Mouse (Mus musculus) kidney, embryonic 16.5 days (tissue): ENCODE results near the gene Rab5if. TPM values are rescaled to one million over a fixed set of nuclear protein-coding genes. Genes with fewer than 3 reads are reported as not detected.
A peak's percentile ranks its signal among the peaks of the same experiment; 100 is the strongest.
"Not testable (repeated sequence)": the region's sequence is repeated elsewhere in the genome, so short reads cannot be mapped to it uniquely, and the experiment has no call there.

ENCODE experiments used
- ATAC-seq: fragments of 200-750 bp; cut with Nextera tagmentation; 2 replicates; pipeline ENCODE4 v1.8.0; 2017; ENCODE audit warnings: moderate TSS enrichment; ENCODE audit not compliant: low FRiP score, low TSS enrichment
- H3K27ac ChIP-seq: fragments of 300-500 bp; sonication (generic); 2 replicates; pipeline ENCODE4 v1.5.1; 2014; ENCODE audit warnings: low read length
- H3K27me3 ChIP-seq: fragments of 300-500 bp; sonication (generic); 2 replicates; pipeline ENCODE4 v1.6.1; 2014; ENCODE audit warnings: low read length, control low read depth, mixed read lengths; ENCODE audit not compliant: insufficient read depth
- H3K36me3 ChIP-seq: fragments of 300-500 bp; sonication (generic); 2 replicates; pipeline ENCODE4 v1.6.1; 2014; ENCODE audit warnings: low read length, control low read depth, mixed read lengths; ENCODE audit not compliant: insufficient read depth
- H3K4me1 ChIP-seq: fragments of 300-500 bp; sonication (generic); 2 replicates; pipeline ENCODE4 v1.6.1; 2014; ENCODE audit warnings: low read length, control low read depth, mixed read lengths; ENCODE audit not compliant: insufficient read depth
- H3K4me2 ChIP-seq: fragments of 300-500 bp; sonication (generic); replicated peaks from 2 replicates; pipeline ENCODE4 v1.6.1; 2014; ENCODE audit warnings: low read depth, low read length
- H3K4me3 ChIP-seq: fragments of 300-500 bp; sonication (generic); 2 replicates; pipeline ENCODE4 v1.5.1; 2014; ENCODE audit warnings: mild to moderate bottlenecking, low read length
- H3K9ac ChIP-seq: fragments of 300-500 bp; sonication (generic); replicated peaks from 2 replicates; pipeline ENCODE4 v1.6.1; 2014; ENCODE audit warnings: low read length
- H3K9me3 ChIP-seq: fragments of 300-500 bp; sonication (generic); 2 replicates; pipeline ENCODE4 v1.6.1; 2016; ENCODE audit warnings: low read length, control low read depth
- WGBS: fragments of 180-500 bp; shearing (Covaris S2); extraction: QIAGEN DNeasy Blood & Tissue Kit; methylation state at CpG from one replicate; pipeline ENCODE4 v1.1.7; 2014; 5-methylcytosine and 5-hydroxymethylcytosine counted together
- polyA plus RNA-seq: library from polyadenylated mRNA; unstranded; fragments of >200 nt; fragmentation: Nextera tagmentation; extraction: Ambion mirVana; gene quantifications from 2 replicates; pipeline ENCODE4 v1.2.1, GENCODE M21; 2015

Rab5if gene
- polyA plus RNA-seq, 1 experiment from 2014 or later: 168 TPM

DNA sequence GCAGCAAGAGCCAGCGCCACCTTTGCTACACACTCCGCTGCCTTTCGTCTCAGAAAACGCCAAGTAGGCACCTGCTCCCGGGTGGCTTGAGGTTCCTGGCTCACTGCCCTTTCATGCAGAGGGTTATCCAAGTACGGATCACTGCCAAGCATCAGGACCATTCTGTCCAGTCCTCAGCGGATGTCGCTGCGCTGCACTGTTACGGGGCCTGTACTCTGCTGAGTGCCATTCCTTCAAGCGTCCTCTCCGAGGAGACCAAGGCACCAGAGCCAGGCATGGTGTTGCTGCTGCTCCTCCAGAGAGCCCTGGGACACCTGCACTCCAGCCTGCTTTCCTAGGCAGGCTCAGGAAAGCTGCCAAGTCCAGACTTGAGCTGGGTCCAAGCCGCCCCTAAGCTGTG, 9.3 kb upstream of the Rab5if start:
- WGBS: 81% methylated on average over 8 of the region's 13 CpGs
- not testable (repeated sequence) for H3K9ac ChIP-seq, H3K4me2 ChIP-seq, H3K4me3 ChIP-seq, H3K27me3 ChIP-seq, H3K27ac ChIP-seq, ATAC-seq, H3K9me3 ChIP-seq, H3K4me1 ChIP-seq
- H3K36me3 ChIP-seq: peaks cover 39% of the 10 kb centered on the region

DNA sequence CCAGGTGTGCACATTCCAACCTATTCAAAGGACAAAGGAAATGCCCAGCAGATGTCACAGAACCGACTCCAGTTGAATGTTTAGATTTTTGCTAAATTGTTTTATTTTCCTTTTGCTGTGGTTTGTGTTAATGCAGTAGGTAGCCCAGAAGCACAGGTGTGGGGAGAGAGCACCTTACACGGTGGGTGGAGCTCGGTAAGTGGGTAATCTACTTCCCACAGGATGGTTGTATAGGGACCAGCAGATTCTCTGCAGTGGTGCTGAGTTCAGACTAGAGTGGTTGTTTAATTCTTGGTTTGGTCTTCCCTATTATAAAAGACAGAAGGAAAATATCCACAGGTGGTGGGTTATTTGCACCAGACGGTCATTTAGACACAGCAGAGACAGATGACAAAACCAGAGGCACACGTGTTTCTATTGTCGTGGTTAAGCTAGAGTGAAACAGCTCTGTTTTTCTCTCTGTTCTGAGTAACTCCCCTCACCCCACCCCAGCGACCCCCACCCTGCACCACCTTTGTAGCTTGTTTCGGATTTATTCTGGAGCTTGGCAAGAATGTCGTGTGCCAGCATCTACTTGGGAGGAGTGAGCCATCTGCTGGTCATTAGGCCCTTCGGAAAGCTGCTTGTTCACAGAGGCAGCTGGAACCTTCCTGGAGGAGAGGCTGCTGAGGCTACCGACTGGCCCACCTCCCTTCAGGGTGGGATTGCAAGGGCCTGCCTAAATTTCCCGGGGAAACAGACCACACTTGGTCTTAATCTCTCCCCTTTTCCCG, 8.7 kb upstream of the Rab5if start:
- 52% methylated on average over 13 of the region's 13 CpGs for WGBS
- not testable (repeated sequence) for H3K4me3 ChIP-seq, H3K4me1 ChIP-seq, H3K9me3 ChIP-seq, H3K27me3 ChIP-seq, H3K4me2 ChIP-seq, H3K9ac ChIP-seq, H3K27ac ChIP-seq
- ATAC-seq: 0 out of 2 replicates have a peak, but pooled peaks have one; percentile 37
- peaks cover 44% of the 10 kb centered on the region for H3K36me3 ChIP-seq

DNA sequence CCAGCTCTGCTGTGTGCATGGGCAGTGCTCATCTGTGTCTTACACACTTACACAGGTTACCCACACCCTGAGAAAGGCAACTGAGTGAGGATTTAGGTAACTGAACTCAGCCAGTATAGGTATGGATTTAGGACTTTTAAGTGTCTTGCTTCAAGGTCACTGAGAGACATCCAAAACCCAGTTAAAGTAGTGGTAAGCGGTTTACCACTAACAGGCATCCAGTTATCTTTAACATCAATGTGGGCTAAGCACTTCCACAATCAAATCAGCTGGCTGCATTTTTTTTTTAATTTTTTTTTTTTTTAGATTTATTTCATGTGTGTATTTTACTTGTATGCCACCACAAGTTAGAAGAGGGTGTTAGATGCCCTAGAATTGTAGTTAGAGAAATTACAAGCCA, 6.6 kb upstream of the Rab5if start:
- Histone ChIP-seq H3K4me2 (no peak overlapping the region), H3K36me3 (peaks cover 25% of the 10 kb centered on the region), H3K27me3 (no peaks in the 10 kb centered on the region), H3K9ac (no peak overlapping the region), H3K4me1 (no peaks in the 10 kb centered on the region), H3K4me3 (no peak overlapping the region), H3K9me3 (no peaks in the 10 kb centered on the region), H3K27ac (no peak overlapping the region)
- WGBS: 90% methylated on average over 1 of the region's 1 CpGs
- ATAC-seq: no peak

DNA sequence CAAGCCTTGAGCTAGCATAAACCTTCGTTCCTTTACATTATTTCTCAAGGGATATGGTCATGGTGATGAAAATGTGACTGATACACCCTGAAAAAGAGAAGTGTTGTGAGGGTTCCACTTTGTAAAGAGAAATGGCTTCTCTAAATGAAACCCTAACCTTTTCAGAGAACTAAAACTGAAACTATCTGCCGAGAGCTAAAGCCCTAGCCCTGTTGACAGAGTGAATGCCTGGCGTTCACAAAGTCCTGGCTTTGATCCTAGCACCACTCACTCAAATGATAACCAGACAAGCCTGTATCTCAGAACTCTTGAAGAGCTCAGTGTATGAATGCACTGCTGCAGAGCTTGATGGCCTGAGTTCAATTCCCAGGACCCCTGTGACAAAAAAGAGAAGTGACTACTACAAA, 5.5 kb upstream of the Rab5if start:
- ATAC-seq: no peak
- Histone ChIP-seq H3K4me1 (peaks cover 7% of the 10 kb centered on the region), H3K9ac (no peak overlapping the region), H3K4me3 (no peak overlapping the region), H3K27ac (no peak overlapping the region), H3K36me3 (peaks cover 17% of the 10 kb centered on the region), H3K9me3 (no peaks in the 10 kb centered on the region), H3K27me3 (no peaks in the 10 kb centered on the region), H3K4me2 (no peak overlapping the region)
- WGBS: 73% methylated on average over 3 of the region's 3 CpGs

DNA sequence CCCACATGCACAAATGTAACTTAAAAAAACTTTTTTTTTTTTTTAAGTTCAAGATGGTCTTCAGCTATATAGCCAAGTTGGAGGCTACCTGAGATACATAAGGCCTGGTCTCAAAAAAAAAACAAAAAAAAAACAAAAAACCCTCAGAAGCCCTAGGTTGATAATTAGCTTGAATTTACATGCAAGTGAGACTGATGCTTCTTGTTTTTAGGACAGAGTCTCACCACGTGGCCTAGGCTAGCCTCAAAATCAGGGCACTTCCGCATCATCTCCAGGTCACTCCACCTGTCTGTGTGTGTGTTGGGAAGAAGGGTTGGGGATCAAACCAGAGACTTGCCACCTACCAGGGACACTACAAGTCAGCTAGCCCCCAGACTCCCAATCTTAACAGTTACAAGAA, 5.1 kb upstream of the Rab5if start, which contains the start of gene 4930518I15Rik:
4930518I15Rik (minus strand) TSS at position 112 of the 400 bp plus-strand sequence.
- no peak within 1 kb of the TSS for H3K9ac ChIP-seq
- no peak within 1 kb of the TSS for H3K4me2 ChIP-seq
- no peaks in the 10 kb centered on the region for H3K27me3 ChIP-seq
- 91% methylated on average over 2 of the region's 2 CpGs for WGBS
- no peaks in the 10 kb centered on the region for H3K9me3 ChIP-seq
- peak within 1 kb of the TSS; percentile 65; the same call in 1 of the 2 replicates for H3K27ac ChIP-seq
- peaks cover 7% of the 10 kb centered on the region for H3K4me1 ChIP-seq
- H3K4me3 ChIP-seq: no peak within 1 kb of the TSS
- peaks cover 17% of the 10 kb centered on the region for H3K36me3 ChIP-seq
- ATAC-seq: no peak

DNA sequence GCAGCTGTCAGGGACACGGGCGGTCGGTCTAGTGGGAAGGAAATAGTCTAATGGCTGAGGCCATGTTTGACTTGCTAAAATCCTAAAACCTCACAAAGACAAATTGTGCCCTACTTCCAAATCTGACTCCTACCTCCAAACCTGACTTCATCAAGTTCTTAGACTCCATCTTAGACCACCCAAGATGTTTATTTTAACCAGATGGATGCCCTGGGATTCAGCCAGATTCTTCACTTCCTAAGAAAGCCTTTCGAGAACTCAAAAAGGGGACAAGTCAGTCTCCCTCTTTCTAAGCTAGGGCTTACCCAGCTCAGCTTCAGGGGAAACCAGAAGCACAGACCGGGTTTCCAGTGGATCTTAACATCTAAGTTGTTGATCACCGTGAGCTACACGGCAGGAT, 4.3 kb upstream of the Rab5if start:
- no peak for ATAC-seq
- WGBS: 71% methylated on average over 7 of the region's 7 CpGs
- Histone ChIP-seq H3K36me3 (peaks cover 17% of the 10 kb centered on the region), H3K4me3 (no peak overlapping the region), H3K27me3 (no peaks in the 10 kb centered on the region), H3K4me2 (no peak overlapping the region), H3K4me1 (peaks cover 7% of the 10 kb centered on the region), H3K9ac (no peak overlapping the region), H3K27ac (peak overlapping the region; percentile 65; the same call in 1 of the 2 replicates), H3K9me3 (no peaks in the 10 kb centered on the region)

DNA sequence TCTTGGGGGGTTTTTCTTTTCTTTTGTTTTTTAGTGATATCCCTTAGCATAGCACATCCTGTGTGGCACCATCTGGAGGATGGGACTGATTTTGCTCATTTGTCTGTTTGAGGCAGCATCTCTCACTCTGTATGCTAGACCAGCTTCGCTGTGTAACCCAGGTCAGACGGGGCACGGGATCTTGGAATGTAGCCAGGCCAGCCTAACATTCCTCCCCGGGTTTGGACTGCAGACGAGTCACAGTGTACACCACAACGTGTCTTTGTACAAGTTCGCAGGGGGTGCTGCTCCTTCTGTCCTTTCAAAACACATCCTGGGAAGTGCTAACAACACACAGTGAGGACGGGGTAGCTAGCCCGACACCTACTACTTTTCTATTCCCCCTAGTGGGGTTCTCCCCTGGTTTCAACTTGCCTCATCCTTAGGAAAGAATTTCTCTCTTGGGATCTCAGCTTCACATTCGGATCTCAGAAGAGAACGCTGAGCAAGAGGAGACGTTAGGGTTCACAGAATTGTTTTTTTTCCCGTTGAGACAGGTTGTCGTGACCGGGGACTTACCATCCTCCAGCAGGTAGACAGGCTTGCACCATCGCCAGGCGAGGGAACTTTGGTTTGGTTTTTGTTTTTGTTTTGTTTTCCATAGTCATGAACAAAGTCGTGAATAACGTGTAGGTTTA, 749 bp upstream of the Rab5if start:
- ATAC-seq: peak; percentile 25; the same call in 1 of the 2 replicates
- peak overlapping the region; percentile 77 for H3K4me2 ChIP-seq
- peak overlapping the region; percentile 96 for H3K27ac ChIP-seq
- WGBS: 0% methylated on average over 19 of the region's 19 CpGs
- no peaks in the 10 kb centered on the region for H3K27me3 ChIP-seq
- H3K4me1 ChIP-seq: peaks cover 17% of the 10 kb centered on the region
- peak overlapping the region; percentile 73 for H3K9ac ChIP-seq
- peak overlapping the region; percentile 84 for H3K4me3 ChIP-seq
- H3K36me3 ChIP-seq: peaks cover 22% of the 10 kb centered on the region
- H3K9me3 ChIP-seq: no peaks in the 10 kb centered on the region

DNA sequence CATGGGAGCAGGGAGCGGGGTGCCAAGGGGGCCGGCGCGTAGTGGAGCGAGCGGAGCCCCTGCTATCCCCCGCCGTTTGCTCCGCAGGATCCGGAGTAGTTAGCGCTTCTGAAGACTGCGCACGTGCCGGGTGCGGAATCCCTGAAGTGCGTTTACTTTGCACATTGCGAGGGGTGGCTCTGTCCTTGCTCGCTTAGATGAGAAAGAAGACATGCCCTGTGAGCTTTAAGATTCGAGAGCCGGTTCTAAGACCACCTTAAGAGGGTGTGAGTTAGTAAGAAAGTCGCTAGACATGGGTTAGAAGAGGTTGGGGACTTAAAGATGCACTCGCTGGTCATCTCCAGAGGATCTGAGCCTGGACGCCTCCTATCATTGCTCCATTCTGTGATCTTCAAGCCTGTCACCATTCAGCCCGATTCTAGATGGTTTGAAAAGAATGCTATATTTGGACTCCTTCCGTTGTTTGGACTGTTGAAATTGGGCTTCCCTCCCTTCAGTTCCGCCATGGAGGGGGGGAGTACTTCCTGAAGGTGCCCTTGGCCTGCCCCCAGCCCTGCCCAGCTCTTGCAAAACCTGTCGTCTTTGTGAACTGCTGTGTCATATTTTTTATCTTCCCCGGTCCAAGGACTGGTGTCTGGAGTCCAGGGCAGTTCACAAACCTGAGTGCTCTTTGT, 696 bp downstream of the Rab5if start:
- H3K9ac ChIP-seq: peak overlapping the region; percentile 92
- no peaks in the 10 kb centered on the region for H3K27me3 ChIP-seq
- H3K4me2 ChIP-seq: peak overlapping the region; percentile 91
- H3K9me3 ChIP-seq: no peaks in the 10 kb centered on the region
- peak overlapping the region; percentile 86 for H3K27ac ChIP-seq
- H3K4me1 ChIP-seq: peaks cover 17% of the 10 kb centered on the region
- no peak for ATAC-seq
- peaks cover 27% of the 10 kb centered on the region for H3K36me3 ChIP-seq
- peak overlapping the region; percentile 84 for H3K4me3 ChIP-seq
- WGBS: under 1% methylated on average over 28 of the region's 28 CpGs

DNA sequence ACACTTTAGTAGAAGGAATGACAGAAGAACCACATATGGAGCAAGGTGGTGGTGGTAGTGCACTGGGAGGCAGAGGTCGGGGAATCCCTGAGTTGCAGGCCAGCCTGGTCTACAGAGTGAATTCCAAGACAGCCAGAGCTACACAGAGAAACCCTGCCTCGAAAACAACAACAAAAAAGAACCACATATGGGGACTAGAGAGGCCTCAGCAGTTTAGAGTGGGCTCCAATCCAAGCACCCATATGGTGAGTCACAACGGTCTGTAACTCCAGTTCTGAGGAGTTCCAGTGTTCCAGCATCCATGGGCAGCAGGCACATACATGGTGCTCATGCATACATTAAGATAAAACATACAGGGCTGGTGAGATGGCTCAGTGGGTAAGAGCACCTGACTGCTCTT, 1.6 kb downstream of the Rab5if start:
- H3K4me1 ChIP-seq: peaks cover 17% of the 10 kb centered on the region
- no peaks in the 10 kb centered on the region for H3K9me3 ChIP-seq
- ATAC-seq: no peak
- peaks cover 22% of the 10 kb centered on the region for H3K36me3 ChIP-seq
- H3K9ac ChIP-seq: peak overlapping the region; percentile 92; the same call in 1 of the 2 replicates
- peak overlapping the region; percentile 84 for H3K4me3 ChIP-seq
- H3K27me3 ChIP-seq: no peaks in the 10 kb centered on the region
- 78% methylated on average over 3 of the region's 3 CpGs for WGBS
- H3K4me2 ChIP-seq: peak overlapping the region; percentile 91
- H3K27ac ChIP-seq: peak overlapping the region; percentile 86; the same call in 1 of the 2 replicates
